ENCODE assay signal across 8 mouse cellular contexts in genomic region chr5:53594274-53594673, GRCm38 (mm10).
DNase-seq lines count a peak whose midpoint lies in the region; ATAC-seq lines count a peak whose summit lies in the region.

No protein-coding gene starts in this region.

- no peak for ATAC-seq in heart, embryonic 15.5 days (replicated peaks; ENCODE audit: insufficient number of reproducible peaks, insufficient read depth, low FRiP score, low read depth)
- ATAC-seq in limb, embryonic 13.5 days (ENCODE audit: low FRiP score, low read depth): no peak

- no peak overlapping the region for H3K27ac ChIP-seq in heart, embryonic 15.5 days
- H3K27ac ChIP-seq in limb, embryonic 13.5 days: no peak overlapping the region

- H3K9ac ChIP-seq in heart, embryonic 15.5 days: no peak overlapping the region
- H3K9ac ChIP-seq in limb, embryonic 13.5 days: no peak overlapping the region

- H3K36me3 ChIP-seq in heart, embryonic 15.5 days: no peaks in the 10 kb centered on the region
- H3K36me3 ChIP-seq in limb, embryonic 13.5 days: no peaks in the 10 kb centered on the region

- no peaks in the 10 kb centered on the region for H3K27me3 ChIP-seq in heart, embryonic 15.5 days
- H3K27me3 ChIP-seq in limb, embryonic 13.5 days: no peaks in the 10 kb centered on the region

- intact Hi-C loops in left cerebral cortex, postnatal 10 days (cut with DNase I): loop anchor here (5.0 kb wide), 1 partner anchor 322 kb away; no protein-coding TSS in a partner anchor

- no peak overlapping the region for H3K4me3 ChIP-seq in heart, embryonic 15.5 days
- no peak overlapping the region for H3K4me3 ChIP-seq in limb, embryonic 13.5 days

- no peaks in the 10 kb centered on the region for H3K9me3 ChIP-seq in heart, embryonic 15.5 days (replicated peaks)
- H3K9me3 ChIP-seq in limb, embryonic 13.5 days: no peaks in the 10 kb centered on the region

- 34% methylated on average over 4 of the region's 4 CpGs for WGBS in heart, embryonic 15.5 days
- WGBS in limb, embryonic 13.5 days: 28% methylated on average over 4 of the region's 4 CpGs

- DNase-seq in left cerebral cortex, adult 18-20 months (ENCODE audit: low spot score in 2 of 2): peak; percentile 39 to 43
- DNase-seq in left cerebral cortex, postnatal 10 days (ENCODE audit: extremely low spot score in 1 of 2, low spot score in 2 of 2): no peak
- DNase-seq in MEL-GATA-1-ER (ENCODE audit: extremely low read depth, low read depth): peak; percentile 35
- peak; percentile 52 to 66 for DNase-seq in cerebellum, postnatal 14 days
- peak; percentile 60 to 62 for DNase-seq in natural killer cell, adult 2 months (ENCODE audit: low spot score in 2 of 2)
- DNase-seq in ovary, postnatal 14 days (ENCODE audit: low spot score): no peak

- H3K4me1 ChIP-seq in heart, embryonic 15.5 days (replicated peaks): peaks cover 28% of the 10 kb centered on the region
- H3K4me1 ChIP-seq in limb, embryonic 13.5 days: peaks cover 41% of the 10 kb centered on the region

- H3K4me2 ChIP-seq in heart, embryonic 15.5 days: 0 out of 2 replicates have a peak overlapping the region, but pooled peaks have one; percentile 14
- H3K4me2 ChIP-seq in limb, embryonic 13.5 days (replicated peaks): peak overlapping the region; percentile 28

Comparison
In these comparisons a context has a peak if more than half of its experiments do, and no peak if none do; other contexts are left out.
1. DNase-seq: peak in left cerebral cortex, adult 18-20 months (2 of 2), MEL-GATA-1-ER (single experiment), cerebellum, postnatal 14 days (2 of 2) and natural killer cell, adult 2 months (2 of 2); none in left cerebral cortex, postnatal 10 days (0 of 2) and ovary, postnatal 14 days (single experiment).